Mouse (Mus musculus) CH12.LX (cell line): ENCODE data around the gene Sh3rf1.

ENCODE experiments used
- BHLHE40 ChIP-seq: IDR thresholded peaks from 2 replicates; pipeline ENCODE4 v1.6.1; 2011; ENCODE audit warnings: mild to moderate bottlenecking, low read depth, low read length, improper control_type of control experiment
- CTCF ChIP-seq, 2 experiments: IDR thresholded peaks in 1 of 2; conservative IDR thresholded peaks in 1 of 2; 2 replicates each; pipeline ENCODE4 v1.5.1; 2011 to 2012; ENCODE audit warnings: low read depth in 2 of 2, low read length in 2 of 2, improper control_type of control experiment in 1 of 2, inconsistent platforms in 1 of 2, mild to moderate bottlenecking in 1 of 2, moderate library complexity in 1 of 2
- EP300 ChIP-seq: IDR thresholded peaks from 2 replicates; pipeline ENCODE4 v1.6.1; 2011; ENCODE audit warnings: low read length, improper control_type of control experiment
- ETS1 ChIP-seq: conservative IDR thresholded peaks from 2 replicates; pipeline ENCODE4 v1.6.1; 2012; ENCODE audit warnings: low read depth, mild to moderate bottlenecking, inconsistent platforms, low read length, improper control_type of control experiment, moderate library complexity
- MAX ChIP-seq: IDR thresholded peaks from 2 replicates; pipeline ENCODE4 v1.6.1; 2011; ENCODE audit warnings: low read length, improper control_type of control experiment
- NRF1 ChIP-seq: IDR thresholded peaks from 2 replicates; pipeline ENCODE4 v1.6.1; 2014; ENCODE audit warnings: low read depth, mild to moderate bottlenecking, inconsistent platforms, low read length, improper control_type of control experiment, moderate library complexity
- POLR2A ChIP-seq: IDR thresholded peaks from 2 replicates; pipeline ENCODE4 v1.6.1; 2011; ENCODE audit warnings: low read depth, mild to moderate bottlenecking, improper control_type of control experiment, low read length
- UBTF ChIP-seq: IDR thresholded peaks from 2 replicates; pipeline ENCODE4 v1.6.1; 2012; ENCODE audit warnings: low read depth, mild to moderate bottlenecking, inconsistent platforms, low read length, improper control_type of control experiment, moderate library complexity
- USF2 ChIP-seq: conservative IDR thresholded peaks from 2 replicates; pipeline ENCODE4 v1.6.1; 2011; ENCODE audit warnings: low read depth, low read length, improper control_type of control experiment
- ZKSCAN1 ChIP-seq: IDR thresholded peaks from 2 replicates; pipeline ENCODE4 v1.6.1; 2012; ENCODE audit warnings: low read depth, inconsistent platforms, low read length, improper control_type of control experiment, borderline replicate concordance
- ZMIZ1 ChIP-seq: IDR thresholded peaks from 2 replicates; pipeline ENCODE4 v1.6.1; 2012; ENCODE audit warnings: low read depth, mild to moderate bottlenecking, inconsistent platforms, low read length, improper control_type of control experiment

GRCm38 (mm10) chr8:61402861-61403260, 179.2 kb downstream of the Sh3rf1 start:
- TF ChIP-seq POLR2A (no peak), EP300 (no peak), ZMIZ1 (no peak), CTCF (conservative IDR thresholded peaks at IDR 0.05 in 1 of 2, IDR thresholded peaks at IDR 0.05 in 1 of 2; ENCODE audit: low read depth in 2 of 2, low read length in 2 of 2) (no peak), USF2 (no peak), NRF1 (no peak), UBTF (no peak), MAX (no peak), BHLHE40 (no peak), ETS1 (no peak), ZKSCAN1 (no peak)
